Mouse (Mus musculus): ENCODE measurements around the gene Slc44a5.
A peak's percentile ranks its signal among the peaks of the same experiment; 100 is the strongest.

Slc44a5 gene

DNA sequence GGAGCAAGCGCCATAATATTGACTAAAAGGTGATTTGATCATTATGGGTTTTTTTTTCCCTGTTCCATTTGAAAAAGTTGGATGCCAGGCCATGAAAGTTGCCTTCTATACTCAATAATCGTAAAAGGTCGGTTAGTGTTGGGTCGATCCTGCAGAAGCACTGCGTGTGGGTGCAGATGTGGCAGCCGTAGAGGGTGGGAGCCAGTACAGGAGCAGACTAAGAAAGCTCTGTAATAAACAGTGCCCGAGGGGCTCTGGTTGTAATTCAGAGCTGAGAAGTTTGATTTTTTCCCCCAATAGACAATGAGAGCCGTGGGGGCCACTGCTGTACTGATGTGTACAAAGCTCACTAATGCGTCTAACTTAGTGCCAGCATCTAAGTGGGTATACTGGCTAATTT, 200.8 kb downstream of the Slc44a5 start:
- no peak for DNase-seq

- no peak for DNase-seq
These were observed 201.5 kb downstream of the Slc44a5 start for GRCm38 (mm10) chr3:154174766-154175165.

DNA sequence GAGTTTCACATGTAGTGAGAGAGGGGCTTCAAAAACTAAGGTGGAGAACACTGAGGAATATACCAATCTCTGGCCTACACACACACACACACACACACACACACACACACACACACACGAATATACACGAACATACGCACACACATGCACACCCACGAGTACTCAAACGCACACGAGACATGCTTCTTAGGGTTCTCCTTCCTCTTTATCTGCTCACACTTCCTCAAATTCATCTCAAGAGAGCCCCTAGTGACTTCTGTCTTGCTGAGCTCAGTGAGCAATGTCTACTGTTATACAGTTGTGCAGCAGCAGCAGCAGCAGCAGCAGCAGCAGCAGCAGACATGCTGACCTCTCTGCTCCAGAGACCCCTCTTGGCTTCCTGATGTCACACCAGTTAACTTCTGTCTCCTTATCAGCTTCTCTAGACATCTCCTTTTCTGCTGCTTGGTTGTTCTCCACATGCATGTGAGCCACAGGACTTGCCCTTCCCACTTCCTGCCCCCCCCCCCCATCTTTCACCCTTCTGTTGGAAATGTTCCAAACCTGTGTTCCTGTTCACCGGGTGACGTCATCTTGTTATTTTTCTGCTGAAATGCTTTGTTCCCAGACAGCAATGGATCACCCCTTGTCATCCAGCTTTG, 204.5 kb downstream of the Slc44a5 start:
- DNase-seq = no peak

DNA sequence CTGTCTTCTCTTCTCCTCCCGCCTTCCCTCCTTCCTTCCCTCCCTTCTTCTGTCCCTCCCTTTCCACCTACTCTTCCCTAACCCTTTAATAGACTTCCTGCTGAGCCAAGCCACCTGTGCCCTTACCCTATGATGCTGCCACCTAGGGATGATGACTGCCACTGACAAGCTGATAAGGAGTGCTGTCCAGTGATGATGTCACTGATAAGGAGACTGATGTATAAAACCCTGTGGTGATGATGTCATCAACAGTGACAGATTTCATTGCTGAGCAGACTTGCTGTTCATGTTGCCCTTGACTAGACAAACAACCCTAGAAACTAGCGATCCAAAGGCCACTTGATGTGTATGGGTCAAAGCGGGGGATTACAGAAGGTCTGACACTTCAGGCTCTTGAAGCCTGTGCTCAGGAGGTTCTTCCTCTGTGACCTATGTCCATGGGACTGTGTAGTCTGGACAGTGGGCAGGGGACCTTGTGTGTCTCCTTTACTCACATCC, 206.2 kb downstream of the Slc44a5 start:
- DNase-seq = no peak

- DNase-seq = no peak
These were observed 209.8 kb downstream of the Slc44a5 start for GRCm38 (mm10) chr3:154182987-154183386.

DNA sequence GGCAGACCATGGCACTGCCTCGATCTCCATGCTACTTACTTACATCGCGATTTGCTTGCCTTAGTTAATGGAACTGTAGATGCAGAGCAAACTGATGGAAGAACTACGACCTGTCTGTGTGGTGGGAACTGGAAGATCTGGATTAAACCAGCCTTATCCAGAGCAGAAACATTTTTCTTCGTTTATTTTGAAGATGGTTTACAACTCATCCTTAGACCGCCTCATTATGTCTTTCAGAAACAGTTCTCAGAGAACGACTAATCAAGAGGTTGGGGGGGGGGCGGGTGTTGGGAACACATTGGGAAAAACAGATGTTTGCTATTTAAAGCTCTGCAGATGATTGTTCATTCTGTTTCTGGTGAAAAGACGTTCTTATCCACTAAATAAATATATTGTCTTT, 210.7 kb downstream of the Slc44a5 start:
- no peak for DNase-seq

DNA sequence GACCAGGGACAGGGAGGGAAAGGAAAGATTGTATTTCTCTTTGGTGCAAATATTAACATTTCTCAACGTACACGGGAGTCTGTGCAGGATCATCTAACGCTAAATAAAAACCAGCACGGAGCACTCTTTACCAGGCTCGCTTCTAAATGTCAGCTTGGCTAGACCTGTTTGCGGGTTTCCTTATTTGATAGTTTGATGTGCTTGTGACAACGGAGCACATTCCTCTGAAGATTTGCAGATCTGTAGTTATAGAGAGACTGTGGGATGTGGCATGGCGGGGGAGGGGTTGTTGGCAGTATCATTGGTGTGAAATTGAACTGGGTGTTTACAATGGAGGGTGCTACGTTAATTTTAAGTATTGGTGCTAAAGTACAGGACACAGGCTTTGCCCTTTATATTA, 215.4 kb downstream of the Slc44a5 start:
- no peak for DNase-seq

DNA sequence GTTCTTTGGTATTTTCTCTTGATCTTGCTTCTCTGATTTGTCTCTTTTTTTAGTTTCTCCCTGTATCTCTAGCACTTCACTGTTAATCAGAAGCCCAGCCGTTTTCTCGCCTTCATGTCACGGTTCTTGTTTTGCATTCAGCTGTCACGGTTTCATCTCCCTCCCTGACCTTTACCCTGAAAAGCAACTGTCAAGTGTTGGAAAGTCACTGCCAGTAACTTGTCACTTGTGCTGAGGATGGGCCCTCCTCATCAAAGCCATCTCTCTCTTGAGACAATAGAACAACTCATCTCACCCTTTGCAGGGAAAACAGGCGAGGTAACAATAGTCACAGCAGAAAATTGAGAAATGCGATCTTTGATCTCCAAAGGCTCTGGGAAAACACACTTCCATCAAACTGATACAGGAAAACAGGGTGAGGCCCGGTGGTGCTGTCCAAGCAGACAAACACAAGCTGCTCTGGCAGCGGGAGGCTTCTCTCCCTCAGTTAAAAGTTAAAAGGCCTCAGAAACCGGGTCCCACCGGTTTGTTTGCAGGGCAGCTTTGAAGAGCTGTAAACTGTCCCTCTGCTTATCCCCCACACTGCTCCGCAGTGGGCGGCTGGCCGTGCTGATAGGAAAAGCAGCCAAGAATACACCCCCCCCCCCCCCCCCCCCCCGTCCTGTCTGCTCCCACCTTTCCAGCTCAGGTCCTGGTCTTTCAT, 219.2 kb downstream of the Slc44a5 start:
- no peak for DNase-seq

DNA sequence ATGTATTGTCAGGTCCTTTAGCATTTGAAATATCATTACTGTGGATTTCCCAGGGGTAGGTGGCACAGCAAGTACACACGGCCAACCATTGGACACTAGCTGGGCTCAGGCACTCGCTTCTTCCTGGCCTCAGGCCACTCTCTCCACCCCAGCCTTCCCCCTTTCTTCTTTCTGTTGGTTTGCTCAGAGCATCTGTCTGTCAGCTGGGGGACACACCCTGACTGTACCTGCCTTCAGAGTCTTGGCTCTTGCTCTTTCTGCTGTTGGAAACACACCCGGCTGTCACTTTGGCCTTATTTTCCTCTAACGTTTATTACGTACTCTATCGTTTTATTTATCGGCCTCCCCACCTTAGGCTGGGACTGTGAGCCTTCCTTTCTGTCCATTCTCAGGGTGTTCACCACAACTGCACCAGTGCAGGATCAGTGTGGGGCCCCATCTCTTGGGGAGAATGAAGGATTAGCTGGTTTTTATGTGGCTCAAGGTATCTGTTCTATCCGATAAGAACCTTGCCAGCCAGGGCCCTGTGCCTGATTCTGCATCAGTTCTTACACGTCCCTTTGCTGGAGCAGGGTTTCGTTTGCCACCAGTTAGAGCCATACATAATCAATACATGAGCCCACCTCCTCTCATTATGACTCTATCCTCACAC, 220.1 kb downstream of the Slc44a5 start:
- no peak for DNase-seq

GRCm38 (mm10) chr3:154200422-154200828, 227.2 kb downstream of the Slc44a5 start:
- DNase-seq = no peak

GRCm38 (mm10) chr3:154201796-154202195, 228.6 kb downstream of the Slc44a5 start:
- no peak for DNase-seq

GRCm38 (mm10) chr3:154202383-154202782, 229.1 kb downstream of the Slc44a5 start:
- DNase-seq = no peak

DNA sequence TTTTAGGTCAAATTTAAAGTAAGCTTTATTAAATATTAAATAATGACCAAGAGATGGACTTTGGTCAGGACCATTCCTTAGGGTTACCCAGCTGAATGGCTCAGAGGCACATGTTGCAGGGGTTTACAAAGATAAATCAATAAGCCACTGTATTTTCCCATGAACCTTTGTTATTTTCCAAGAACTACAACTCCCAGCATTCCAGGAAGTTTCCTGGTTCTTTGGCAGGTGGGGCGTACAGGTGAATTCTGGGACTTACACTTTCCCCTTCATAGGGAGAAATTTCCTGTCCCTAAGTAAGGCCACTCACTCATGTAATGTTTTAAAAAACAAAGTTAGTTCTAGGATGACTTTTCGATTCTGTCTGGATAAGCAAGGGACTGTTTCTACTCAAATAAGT, 235.2 kb downstream of the Slc44a5 start:
- no peak for DNase-seq

- no peak for DNase-seq
These were observed 236.0 kb downstream of the Slc44a5 start for GRCm38 (mm10) chr3:154209201-154209754.

DNA sequence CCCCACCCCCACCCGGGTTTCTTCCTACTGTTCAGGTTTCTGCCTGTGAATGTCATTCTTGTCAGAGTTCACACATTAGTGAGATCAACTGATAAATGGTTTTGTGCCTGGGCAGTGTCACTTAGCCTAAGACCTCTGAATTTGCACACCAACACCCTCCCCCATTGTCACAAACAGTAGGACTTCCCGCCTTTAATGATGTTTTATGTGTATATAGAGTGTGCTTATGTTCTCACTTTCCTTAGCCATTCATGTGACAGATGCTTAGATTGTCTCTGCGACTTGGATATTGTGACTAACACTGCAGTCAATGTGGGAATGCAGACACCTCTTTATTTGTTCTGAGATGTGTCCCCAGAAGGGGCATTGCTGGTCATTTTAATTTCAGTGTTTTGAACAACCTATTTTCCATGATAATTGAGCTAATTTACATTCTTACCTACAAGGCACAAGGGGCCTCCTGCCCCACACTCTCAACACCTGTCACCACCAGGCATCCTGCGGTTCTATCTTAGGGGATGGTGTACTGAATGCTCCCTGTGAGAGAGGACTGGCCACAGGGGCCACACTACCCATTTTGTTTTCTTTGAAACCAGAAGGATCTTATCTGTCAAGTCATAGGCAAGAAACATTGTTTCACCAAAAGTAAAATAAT, 236.7 kb downstream of the Slc44a5 start:
- no peak for DNase-seq

GRCm38 (mm10) chr3:154210431-154211055, 237.3 kb downstream of the Slc44a5 start:
- DNase-seq = no peak

DNA sequence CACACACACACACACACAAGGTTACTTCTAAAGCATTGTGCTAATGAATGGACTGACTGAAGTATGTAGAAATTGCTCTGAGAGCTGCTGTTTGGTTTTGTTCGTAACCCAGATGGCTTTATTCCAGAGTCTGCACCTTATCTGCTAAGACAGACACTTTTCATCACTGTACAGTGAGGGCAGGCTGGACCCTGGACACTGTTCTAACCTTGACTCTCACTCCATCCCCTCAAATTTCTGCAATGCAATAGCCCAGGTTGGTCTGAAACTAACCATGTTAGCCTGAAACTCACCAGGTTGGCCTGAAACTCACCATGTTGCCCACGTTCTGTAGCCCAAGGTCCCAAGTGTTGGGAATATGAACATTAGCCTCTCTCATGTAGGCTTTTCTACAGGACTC, 239.3 kb downstream of the Slc44a5 start:
- DNase-seq = no peak

- no peak for DNase-seq
These were observed 242.1 kb downstream of the Slc44a5 start for GRCm38 (mm10) chr3:154215309-154215708.

GRCm38 (mm10) chr3:154215779-154216178, 242.5 kb downstream of the Slc44a5 start:
- no peak for DNase-seq

GRCm38 (mm10) chr3:154222141-154222591, 248.9 kb downstream of the Slc44a5 start:
- no peak for DNase-seq

DNA sequence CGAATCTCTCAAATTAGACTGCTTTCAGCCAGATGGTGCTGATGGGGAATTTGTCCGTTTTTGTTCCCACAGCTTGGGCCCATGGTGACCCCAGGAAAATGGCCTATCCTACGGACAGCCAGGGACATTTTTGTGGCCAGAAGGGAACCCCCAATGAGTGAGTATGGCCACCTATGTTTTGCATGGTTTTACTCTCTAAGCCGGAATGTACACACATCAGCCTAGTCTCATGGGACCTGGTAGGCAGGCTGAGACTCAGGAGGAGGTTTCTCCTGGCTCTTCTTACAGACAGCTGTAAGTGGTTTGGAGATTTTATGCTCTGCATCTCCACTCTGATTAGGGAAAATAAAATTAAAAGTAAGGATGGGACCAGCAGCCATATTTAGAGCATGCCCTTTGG, 249.5 kb downstream of the Slc44a5 start:
- DNase-seq = no peak

DNA sequence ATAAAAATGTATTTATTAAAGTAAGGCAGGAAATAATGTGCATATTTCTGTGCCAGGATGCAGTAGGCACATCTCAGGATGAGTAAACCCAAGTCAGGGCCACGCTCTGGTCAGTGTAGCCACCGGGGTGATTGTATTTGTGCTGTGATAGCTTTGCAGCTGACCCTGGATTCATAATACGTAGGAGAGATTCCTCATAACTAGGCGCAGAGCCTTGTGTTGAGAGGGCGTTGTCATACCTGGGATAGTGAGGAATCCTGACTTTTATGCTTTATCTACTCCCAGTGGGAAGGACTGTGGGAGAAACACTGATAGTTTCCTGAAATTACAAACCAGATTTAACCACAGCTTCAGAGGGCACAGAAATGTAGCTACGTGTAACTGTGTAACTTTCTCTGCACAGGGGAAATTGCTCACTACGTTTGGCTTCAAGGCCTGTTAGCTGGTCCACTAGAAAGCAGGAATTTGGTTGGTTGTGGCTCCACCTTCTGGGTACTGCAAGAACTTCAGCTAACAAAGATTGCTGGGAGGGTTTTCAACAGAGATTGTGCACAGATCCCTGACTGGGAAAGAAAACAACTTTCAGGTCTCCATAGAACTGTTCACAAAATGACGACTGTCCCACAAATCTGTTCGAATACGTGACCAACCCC, 253.0 kb downstream of the Slc44a5 start:
- DNase-seq = peak; percentile 3
